Mouse (Mus musculus) frontal cortex, postnatal 14 days (tissue): ENCODE results near the gene Pramef6.
"Not testable (repeated sequence)": the region's sequence is repeated elsewhere in the genome, so short reads cannot be mapped to it uniquely, and the experiment has no call there.

Experiments used
- DNase-seq, 2 experiments: peaks; one replicate each; pipeline ENCODE4 v3.0.0; 2022; ENCODE audit warnings: low spot score in 2 of 2

The Pramef6 gene

GRCm38 (mm10) chr4:143900280-143900679 is at the start of gene Pramef6:
TSS of gene Pramef6 (minus strand) at chr4:143900380.
- DNase-seq, result not testable (repeated sequence)

GRCm38 (mm10) chr4:143894406-143894805 is 5.8 kb downstream of the Pramef6 start:
- DNase-seq, result not testable (repeated sequence)

DNA sequence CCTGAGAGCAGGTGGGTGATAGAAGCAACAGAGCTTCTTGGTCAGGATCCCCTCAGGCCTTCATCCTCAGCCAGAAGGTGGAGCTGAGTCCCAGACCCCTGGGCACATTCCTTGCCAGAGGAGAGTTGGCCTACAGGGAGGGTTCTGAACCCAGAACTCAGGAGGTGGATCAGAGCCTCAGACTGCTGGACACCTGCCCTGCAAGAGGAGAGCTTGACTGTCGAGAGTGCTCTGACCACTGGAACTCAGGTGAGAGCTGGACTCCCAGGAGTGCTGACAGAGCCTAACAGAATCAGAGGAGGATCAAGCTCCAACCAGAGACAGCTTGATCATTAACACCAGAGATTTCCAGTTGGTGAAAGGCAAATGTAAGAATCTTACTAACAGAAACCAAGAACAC is 17.8 kb downstream of the Pramef6 start:
- DNase-seq, result not testable (repeated sequence)

- DNase-seq, result not testable (repeated sequence)
These were observed 54.0 kb downstream of the Pramef6 start, which contains the start of gene Gm13103 for GRCm38 (mm10) chr4:143846197-143846596. TSS of gene Gm13103 (plus strand) at chr4:143846497.
